Mouse (Mus musculus) liver, adult 2 months (tissue): Measurements from ENCODE around the gene Zfp951. TPM values are rescaled to one million over a fixed set of nuclear protein-coding genes. Genes with fewer than 3 reads are reported as not detected.
"Not testable (repeated sequence)": the region's sequence is repeated elsewhere in the genome, so short reads cannot be mapped to it uniquely, and the experiment has no call there.

Experiments used
- DNase-seq: peaks from one replicate; pipeline ENCODE4 v3.0.0-alpha.2; 2011; ENCODE audit warnings: low read depth, low spot score; ENCODE audit errors: extremely low read depth
- H3K27ac ChIP-seq: fragments of 200-500 bp; replicated peaks from 2 replicates; pipeline ENCODE4 v1.5.1; 2012; ENCODE audit warnings: low read depth, mild to moderate bottlenecking, control low read depth, inconsistent platforms, low read length; ENCODE audit not compliant: insufficient read depth
- H3K27me3 ChIP-seq: fragments of 200-500 bp; 2 replicates; pipeline ENCODE4 v1.6.1; 2012; ENCODE audit warnings: mild to moderate bottlenecking, moderate library complexity, low read length, inconsistent platforms; ENCODE audit not compliant: control insufficient read depth, insufficient read depth
- H3K36me3 ChIP-seq: fragments of 200-500 bp; 2 replicates; pipeline ENCODE4 v1.6.1; 2012; ENCODE audit warnings: low read length, inconsistent platforms; ENCODE audit not compliant: control insufficient read depth, insufficient read depth
- H3K4me1 ChIP-seq: fragments of 200-500 bp; 2 replicates; pipeline ENCODE4 v1.6.1; 2011; ENCODE audit warnings: low read length; ENCODE audit not compliant: control insufficient read depth, insufficient read depth
- H3K4me3 ChIP-seq: fragments of 200-500 bp; 2 replicates; pipeline ENCODE4 v1.5.1; 2011; ENCODE audit warnings: low read depth, mild to moderate bottlenecking, control low read depth, low read length, moderate library complexity; ENCODE audit not compliant: insufficient read depth
- H3K79me2 ChIP-seq: fragments of 200-500 bp; 2 replicates; pipeline ENCODE4 v1.6.1; 2012; ENCODE audit warnings: inconsistent platforms, mild to moderate bottlenecking, low read length, moderate library complexity; ENCODE audit not compliant: control insufficient read depth, insufficient read depth
- H3K9ac ChIP-seq: fragments of 200-500 bp; 2 replicates; pipeline ENCODE4 v1.6.1; 2012; ENCODE audit warnings: low read depth, mild to moderate bottlenecking, control low read depth, inconsistent platforms, low read length
- CTCF ChIP-seq: fragments of 200-500 bp; IDR thresholded peaks from 2 replicates; pipeline ENCODE4 v1.5.1; 2011; ENCODE audit warnings: low read depth, low read length, control low read depth
- POLR2A ChIP-seq: fragments of 200-500 bp; IDR thresholded peaks from 2 replicates; pipeline ENCODE4 v1.6.1; 2011; ENCODE audit warnings: low read length, control low read depth; ENCODE audit not compliant: insufficient read depth; ENCODE audit errors: extremely low read depth
- WGBS: fragments of 180-500 bp; shearing (Covaris S2); methylation state at CpG from one replicate; pipeline ENCODE4 v1.1.7; 2018; 5-methylcytosine and 5-hydroxymethylcytosine counted together
- polyA plus RNA-seq: library from polyadenylated mRNA; depleted of rRNA; stranded (reverse); fragments of >200 nt; gene quantifications from 2 replicates; pipeline ENCODE4 v1.2.3, GENCODE M21; 2012; rRNA removed
- total RNA-seq: library from RNA; depleted of rRNA; stranded (reverse); fragments of >200 nt; gene quantifications from 2 replicates; pipeline ENCODE4 v1.2.3, GENCODE M21; 2014; rRNA removed

Zfp951 gene
- 1.9 and 2.0 TPM in 2 replicates for total RNA-seq
- 0.06 and 0.20 TPM in 2 replicates for polyA plus RNA-seq

- WGBS, result 35% methylated on average over 11 of the region's 12 CpGs
- not testable (repeated sequence) for H3K36me3 ChIP-seq, H3K27me3 ChIP-seq, H3K4me1 ChIP-seq, H3K79me2 ChIP-seq
- peak within 1 kb of the TSS; percentile 73 for H3K27ac ChIP-seq
- peak within 1 kb of the TSS; percentile 62 for H3K9ac ChIP-seq
- DNase-seq, result peak; percentile 69
- H3K4me3 ChIP-seq, result peak within 1 kb of the TSS; percentile 61
Observed at GRCm38 (mm10) chr5:104859962-104860525, at the start of gene Zfp951. Zfp951 (minus strand) TSS chr5:104860070.

- H3K9ac ChIP-seq, H3K27ac ChIP-seq, H3K79me2 ChIP-seq, H3K4me1 ChIP-seq, H3K27me3 ChIP-seq, DNase-seq, H3K36me3 ChIP-seq, H3K4me3 ChIP-seq: not testable (repeated sequence)
- WGBS, result 81% methylated on average over 5 of the region's 5 CpGs
Observed at GRCm38 (mm10) chr5:104906556-104906955, 46.7 kb upstream of the Zfp951 start.

DNA sequence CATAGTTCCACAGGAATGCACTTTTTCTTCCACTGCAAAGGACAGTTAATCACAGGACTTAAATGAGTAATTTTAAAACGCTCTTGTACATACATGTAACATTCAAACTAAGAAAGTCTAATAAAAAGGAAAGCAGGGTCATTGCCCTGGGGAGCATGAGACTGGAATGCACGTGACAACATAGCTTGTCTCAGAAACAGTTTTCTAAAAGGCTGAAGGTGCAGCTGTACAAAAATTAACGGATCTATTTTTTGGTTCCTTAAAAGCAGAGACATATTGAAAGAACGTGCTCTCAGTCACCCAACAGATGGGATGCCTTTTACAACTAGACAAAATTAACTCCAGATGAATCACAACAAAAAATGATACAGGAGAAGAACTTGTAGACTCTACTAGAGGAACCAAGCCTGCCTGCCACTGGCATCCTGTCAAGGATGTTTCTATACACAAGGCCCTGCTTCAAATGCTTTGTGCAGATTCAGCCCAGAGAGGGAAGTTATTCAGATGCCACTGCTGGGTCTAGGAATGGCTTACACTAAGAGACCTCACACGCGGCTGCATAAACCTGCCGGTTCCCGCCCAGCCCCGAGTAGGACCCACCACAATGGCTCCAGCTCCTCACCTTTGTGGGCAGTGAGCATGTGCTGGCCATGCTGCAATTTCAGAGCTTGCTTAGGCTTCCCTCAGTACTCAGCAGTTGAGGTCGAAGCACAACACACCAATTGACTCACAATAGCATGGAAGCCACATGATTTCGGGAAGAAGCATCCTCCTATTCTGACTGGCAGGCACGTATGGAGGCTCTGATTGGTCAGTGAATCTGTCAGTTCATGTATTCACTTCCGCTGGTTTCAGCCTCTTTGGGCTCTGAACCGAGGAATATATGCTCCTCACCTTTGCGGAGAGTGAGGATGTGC, 567 bp downstream of the Zfp951 start:
- not testable (repeated sequence) for H3K4me1 ChIP-seq, H3K27me3 ChIP-seq, H3K36me3 ChIP-seq, H3K79me2 ChIP-seq
- DNase-seq, result peak; percentile 59
- peak overlapping the region; percentile 73 for H3K27ac ChIP-seq
- peak overlapping the region; percentile 62; the same call in 1 of the 2 replicates for H3K9ac ChIP-seq
- peak overlapping the region; percentile 61 for H3K4me3 ChIP-seq
- 42% methylated on average over 10 of the region's 15 CpGs for WGBS

DNA sequence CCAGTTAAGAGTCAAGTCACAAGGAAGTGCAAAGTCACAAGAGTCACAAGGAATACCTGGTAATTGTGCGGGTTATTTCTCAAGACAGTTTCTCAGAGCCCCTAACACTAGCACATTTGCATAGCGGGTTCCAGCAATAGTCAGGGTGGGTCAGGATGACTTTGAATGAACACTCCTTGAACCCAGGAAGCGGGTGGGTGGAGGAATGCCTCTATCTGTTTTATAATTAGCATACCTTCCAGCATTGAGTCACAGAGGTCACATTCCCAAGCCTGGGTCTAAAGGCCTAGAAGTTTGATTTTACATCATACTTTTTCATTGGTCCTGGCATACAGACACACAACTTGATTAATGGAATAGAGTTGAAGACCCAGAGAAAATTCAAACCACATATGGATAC, 5.3 kb downstream of the Zfp951 start:
- WGBS, result 86% methylated on average over 3 of the region's 3 CpGs

DNA sequence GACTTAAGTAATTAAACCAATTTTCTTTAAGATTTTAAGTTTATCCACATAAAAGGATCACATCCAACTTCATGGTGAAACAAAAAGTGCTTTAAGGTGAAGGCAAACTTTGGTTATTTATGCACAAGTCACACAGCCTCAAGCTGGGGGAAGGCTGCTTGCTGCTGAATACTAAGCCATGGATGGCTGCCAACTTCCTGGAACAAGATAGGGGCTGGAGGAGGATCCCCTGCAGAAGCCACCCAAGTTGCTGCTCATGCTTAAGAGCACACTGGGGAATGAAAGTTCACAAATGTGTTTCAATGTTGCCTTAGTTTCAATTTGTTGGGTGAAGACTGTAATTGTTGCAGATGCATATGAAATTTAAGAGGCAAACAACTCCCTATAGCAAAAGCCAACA, 26.5 kb downstream of the Zfp951 start:
- Histone ChIP-seq H3K27ac (no peak overlapping the region), H3K9ac (no peak overlapping the region), H3K4me1 (no peaks in the 10 kb centered on the region), H3K27me3 (no peaks in the 10 kb centered on the region), H3K4me3 (no peak overlapping the region), H3K79me2 (no peaks in the 10 kb centered on the region), H3K36me3 (no peaks in the 10 kb centered on the region)
- no peak for TF ChIP-seq CTCF
- TF ChIP-seq POLR2A, result no peak
- no peak for DNase-seq

More for the DNA sequence above, 5.3 kb downstream of the Zfp951 start:
- H3K27ac ChIP-seq, H3K27me3 ChIP-seq, H3K79me2 ChIP-seq, H3K4me3 ChIP-seq, H3K36me3 ChIP-seq, H3K9ac ChIP-seq, DNase-seq, H3K4me1 ChIP-seq: not testable (repeated sequence)

DNA sequence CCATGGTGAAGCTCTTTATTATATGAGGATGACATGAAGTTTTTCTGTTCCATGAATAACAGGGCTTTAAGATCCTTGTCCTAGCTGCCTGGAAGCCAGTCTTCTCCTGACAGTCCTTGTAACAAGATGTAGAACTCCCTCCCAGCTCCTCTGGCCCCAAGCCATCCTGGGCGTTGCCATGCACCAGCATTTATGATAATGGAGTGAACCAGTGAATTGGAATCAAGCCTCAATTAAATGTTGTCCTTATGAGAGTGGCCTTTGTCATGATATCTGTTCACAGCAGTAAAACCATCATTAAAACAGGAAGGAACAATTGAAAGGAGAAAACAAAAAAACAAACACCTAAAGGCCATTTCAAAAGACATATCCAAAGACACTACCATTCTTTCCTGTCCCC, 30.3 kb downstream of the Zfp951 start:
- no peak for DNase-seq
- WGBS, result 63% methylated on average over 1 of the region's 1 CpGs
- Histone ChIP-seq H3K36me3 (no peaks in the 10 kb centered on the region), H3K4me1 (no peaks in the 10 kb centered on the region), H3K9ac (no peak overlapping the region), H3K4me3 (no peak overlapping the region), H3K27ac (no peak overlapping the region), H3K27me3 (no peaks in the 10 kb centered on the region; the same call in 1 of the 2 replicates), H3K79me2 (no peaks in the 10 kb centered on the region)
- TF ChIP-seq CTCF (no peak), POLR2A (no peak)

GRCm38 (mm10) chr5:104770138-104770537, 89.7 kb downstream of the Zfp951 start:
- not testable (repeated sequence) for H3K27me3 ChIP-seq, H3K4me1 ChIP-seq, H3K79me2 ChIP-seq, DNase-seq, H3K4me3 ChIP-seq, H3K9ac ChIP-seq, H3K36me3 ChIP-seq, H3K27ac ChIP-seq
- WGBS, result 70% methylated on average over 6 of the region's 6 CpGs
